Comparison of ENCODE assay signal across 8 mouse cellular contexts in the genomic region with DNA sequence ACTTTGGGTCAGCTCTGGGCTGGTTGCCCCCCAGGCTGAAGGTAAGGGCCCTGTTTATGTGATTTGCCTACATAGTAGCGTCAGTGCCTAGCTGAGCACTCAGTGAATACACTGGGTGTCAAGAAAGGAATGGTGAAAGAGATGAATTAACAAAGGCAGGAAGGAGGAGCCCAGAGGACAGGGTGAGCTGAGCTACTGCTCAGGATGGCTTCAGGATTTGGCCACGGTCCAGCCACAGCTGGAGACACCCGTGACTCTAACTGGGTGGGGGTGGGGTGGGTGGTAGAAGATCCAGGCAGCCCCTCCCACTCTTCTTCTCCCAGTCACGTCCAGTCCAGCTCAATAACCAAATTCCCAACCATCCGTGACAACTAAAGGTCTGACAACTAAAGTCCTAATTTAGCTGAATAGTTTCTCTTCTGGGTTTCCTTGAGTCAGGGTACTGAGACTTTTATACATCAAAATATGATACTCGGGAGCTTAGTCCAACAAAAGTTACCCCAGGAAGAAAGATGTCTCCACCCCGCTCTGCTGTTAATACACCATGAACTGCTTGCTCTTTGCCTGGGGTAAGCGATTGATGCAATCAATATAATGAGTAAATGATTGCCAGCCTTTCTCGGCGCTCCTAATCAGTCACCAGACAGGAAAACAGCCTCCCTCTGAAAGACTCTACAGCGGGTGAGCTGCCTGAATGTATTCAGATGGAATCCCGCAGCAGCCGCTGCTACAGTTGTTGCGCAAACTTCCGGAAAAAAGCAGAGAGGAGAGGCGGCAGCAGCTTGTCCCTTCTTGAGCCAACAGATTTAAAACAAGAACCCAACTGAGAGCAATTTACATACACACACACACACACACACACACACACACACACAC. TPM values are rescaled to one million over a fixed set of nuclear protein-coding genes. Genes with fewer than 3 reads are reported as not detected.
A peak's percentile ranks its signal among the peaks of the same experiment; 100 is the strongest.
DNase-seq lines count a peak whose midpoint lies in the region; ATAC-seq and TF ChIP-seq lines count a peak whose summit lies in the region.

No protein-coding gene starts in this region.

- H3K27me3 ChIP-seq in thymus, adult 2 months (ENCODE audit: control insufficient read depth, insufficient read depth, low read length), result no peaks in the 10 kb centered on the region
- no peaks in the 10 kb centered on the region for H3K27me3 ChIP-seq in embryonic facial prominence, embryonic 13.5 days
- no peaks in the 10 kb centered on the region for H3K27me3 ChIP-seq in heart, postnatal 0 days (ENCODE audit: control insufficient read depth, insufficient read depth, low read length)

- ATAC-seq in embryonic facial prominence, embryonic 13.5 days (ENCODE audit: insufficient number of reproducible peaks, insufficient read depth, low FRiP score, low TSS enrichment, low read depth), result 0 out of 2 replicates have a peak, but pooled peaks have one; percentile 60
- peak; percentile 60 for ATAC-seq in heart, postnatal 0 days (ENCODE audit: insufficient read depth, low read depth)

- peak; percentile 15 for DNase-seq in thymus, postnatal 14 days
- DNase-seq in thymus, adult 2 months, result no peak
- peak; percentile 54 for DNase-seq in heart, postnatal 0 days (ENCODE audit: low spot score)
- DNase-seq in kidney, postnatal 10 days, result peak; percentile 82
- DNase-seq in lung, postnatal 25 days (ENCODE audit: low spot score), result peak; percentile 53
- DNase-seq in retina, postnatal 1 day, result peak; percentile 90
- no peak for DNase-seq in spleen, adult 12 weeks (ENCODE audit: low spot score)

- no peak for TF ChIP-seq POLR2A in thymus, adult 2 months (IDR thresholded peaks at IDR 0.05; ENCODE audit: control insufficient read depth, extremely low read depth, insufficient read depth, low read length, poor library complexity)

- H3K9ac ChIP-seq in embryonic facial prominence, embryonic 13.5 days, result peak overlapping the region; percentile 62
- peak overlapping the region; percentile 33; the same call in 1 of the 2 replicates for H3K9ac ChIP-seq in heart, postnatal 0 days (replicated peaks; ENCODE audit: low read depth, low read length)

- H3K9me3 ChIP-seq in embryonic facial prominence, embryonic 13.5 days, result no peaks in the 10 kb centered on the region
- no peaks in the 10 kb centered on the region for H3K9me3 ChIP-seq in heart, postnatal 0 days (replicated peaks; ENCODE audit: control insufficient read depth, low read length)

- no peak for TF ChIP-seq CTCF in thymus, adult 2 months (IDR thresholded peaks at IDR 0.05; ENCODE audit: borderline replicate concordance, control insufficient read depth, extremely low read depth, insufficient read depth, low read length, poor library complexity)
- no peak for TF ChIP-seq CTCF in heart, postnatal 0 days (IDR thresholded peaks at IDR 0.05; ENCODE audit: low read depth)

- TF ChIP-seq EP300 in heart, postnatal 0 days (IDR thresholded peaks at IDR 0.05; ENCODE audit: low read depth), result no peak

- H3K36me3 ChIP-seq in thymus, adult 2 months (ENCODE audit: control insufficient read depth, insufficient read depth, low read length), result no peaks in the 10 kb centered on the region
- H3K36me3 ChIP-seq in embryonic facial prominence, embryonic 13.5 days, result no peaks in the 10 kb centered on the region
- H3K36me3 ChIP-seq in heart, postnatal 0 days (replicated peaks; ENCODE audit: control insufficient read depth, insufficient read depth, low read length), result no peaks in the 10 kb centered on the region

- peaks cover 9% of the 10 kb centered on the region for H3K4me1 ChIP-seq in thymus, adult 2 months (replicated peaks; ENCODE audit: control insufficient read depth, insufficient read depth, low read length)
- peaks cover 14% of the 10 kb centered on the region for H3K4me1 ChIP-seq in embryonic facial prominence, embryonic 13.5 days
- H3K4me1 ChIP-seq in heart, postnatal 0 days (ENCODE audit: control insufficient read depth, insufficient read depth), result peaks cover 7% of the 10 kb centered on the region

- no peak overlapping the region for H3K27ac ChIP-seq in thymus, adult 2 months (ENCODE audit: control insufficient read depth, insufficient read depth, low read length)
- H3K27ac ChIP-seq in embryonic facial prominence, embryonic 13.5 days, result peak overlapping the region; percentile 76
- H3K27ac ChIP-seq in heart, postnatal 0 days (ENCODE audit: low read depth), result peak overlapping the region; percentile 57

- H3K4me2 ChIP-seq in embryonic facial prominence, embryonic 13.5 days, result peak overlapping the region; percentile 59
- peak overlapping the region; percentile 56 for H3K4me2 ChIP-seq in heart, postnatal 0 days (ENCODE audit: low read depth, low read length)

- 24% methylated on average over 16 of the region's 16 CpGs for WGBS in thymus, adult 2 months
- WGBS in embryonic facial prominence, embryonic 13.5 days, result 6% methylated on average over 16 of the region's 16 CpGs
- WGBS in heart, postnatal 0 days, result 14% methylated on average over 16 of the region's 16 CpGs

- no peak overlapping the region for H3K4me3 ChIP-seq in thymus, adult 2 months (ENCODE audit: control insufficient read depth, insufficient read depth, low read length)
- H3K4me3 ChIP-seq in embryonic facial prominence, embryonic 13.5 days, result peak overlapping the region; percentile 36
- H3K4me3 ChIP-seq in heart, postnatal 0 days (ENCODE audit: low read depth, low read length), result peak overlapping the region; percentile 21

RNA-seq across cellular contexts. Expression of a gene that starts 8.9 kb away (rescaled TPM):
- polyA plus RNA-seq in thymus, adult 2 months (2012; rRNA removed), result 40.8 and 61.1 TPM in 2 replicates
- 722 and 732 TPM in 2 replicates for polyA plus RNA-seq in embryonic facial prominence, embryonic 13.5 days (2015; fragmentation: Nextera tagmentation; extraction: Ambion mirVana)
- 158 and 165 TPM in 2 replicates for total RNA-seq in heart, postnatal 0 days (2014; rRNA removed; ENCODE audit: low replicate concordance)
- polyA plus RNA-seq in heart, postnatal 0 days (2015; fragmentation: Nextera tagmentation; extraction: Ambion mirVana), result 224 and 234 TPM in 2 replicates

RNA-seq across cellular contexts. Expression of a gene that starts 52.9 kb away (rescaled TPM):
- 40.9 and 41.5 TPM in 2 replicates for polyA plus RNA-seq in thymus, adult 2 months (2012; rRNA removed)
- 42.2 and 47.1 TPM in 2 replicates for polyA plus RNA-seq in embryonic facial prominence, embryonic 13.5 days (2015; fragmentation: Nextera tagmentation; extraction: Ambion mirVana)
- 19.0 and 24.9 TPM in 2 replicates for total RNA-seq in heart, postnatal 0 days (2014; rRNA removed; ENCODE audit: low replicate concordance)
- 16.5 and 16.6 TPM in 2 replicates for polyA plus RNA-seq in heart, postnatal 0 days (2015; fragmentation: Nextera tagmentation; extraction: Ambion mirVana)

Comparison
In these comparisons a context has a peak if more than half of its experiments do, and no peak if none do; other contexts are left out.
1. DNase-seq: peak in thymus, postnatal 14 days (single experiment), heart, postnatal 0 days (single experiment), kidney, postnatal 10 days (single experiment), lung, postnatal 25 days (single experiment) and retina, postnatal 1 day (single experiment); none in thymus, adult 2 months (single experiment) and spleen, adult 12 weeks (single experiment).